Mouse (Mus musculus) liver, adult 2 months (tissue): Measurements from ENCODE around the gene Kif28. TPM values are rescaled to one million over a fixed set of nuclear protein-coding genes. Genes with fewer than 3 reads are reported as not detected.

Experiments
- DNase-seq: peaks from one replicate; pipeline ENCODE4 v3.0.0-alpha.2; 2011; ENCODE audit warnings: low read depth, low spot score; ENCODE audit errors: extremely low read depth
- H3K27ac ChIP-seq: fragments of 200-500 bp; replicated peaks from 2 replicates; pipeline ENCODE4 v1.5.1; 2012; ENCODE audit warnings: low read depth, mild to moderate bottlenecking, control low read depth, inconsistent platforms, low read length; ENCODE audit not compliant: insufficient read depth
- H3K27me3 ChIP-seq: fragments of 200-500 bp; 2 replicates; pipeline ENCODE4 v1.6.1; 2012; ENCODE audit warnings: mild to moderate bottlenecking, moderate library complexity, low read length, inconsistent platforms; ENCODE audit not compliant: control insufficient read depth, insufficient read depth
- H3K36me3 ChIP-seq: fragments of 200-500 bp; 2 replicates; pipeline ENCODE4 v1.6.1; 2012; ENCODE audit warnings: low read length, inconsistent platforms; ENCODE audit not compliant: control insufficient read depth, insufficient read depth
- H3K4me1 ChIP-seq: fragments of 200-500 bp; 2 replicates; pipeline ENCODE4 v1.6.1; 2011; ENCODE audit warnings: low read length; ENCODE audit not compliant: control insufficient read depth, insufficient read depth
- H3K4me3 ChIP-seq: fragments of 200-500 bp; 2 replicates; pipeline ENCODE4 v1.5.1; 2011; ENCODE audit warnings: low read depth, mild to moderate bottlenecking, control low read depth, low read length, moderate library complexity; ENCODE audit not compliant: insufficient read depth
- H3K79me2 ChIP-seq: fragments of 200-500 bp; 2 replicates; pipeline ENCODE4 v1.6.1; 2012; ENCODE audit warnings: inconsistent platforms, mild to moderate bottlenecking, low read length, moderate library complexity; ENCODE audit not compliant: control insufficient read depth, insufficient read depth
- H3K9ac ChIP-seq: fragments of 200-500 bp; 2 replicates; pipeline ENCODE4 v1.6.1; 2012; ENCODE audit warnings: low read depth, mild to moderate bottlenecking, control low read depth, inconsistent platforms, low read length
- CTCF ChIP-seq: fragments of 200-500 bp; IDR thresholded peaks from 2 replicates; pipeline ENCODE4 v1.5.1; 2011; ENCODE audit warnings: low read depth, low read length, control low read depth
- POLR2A ChIP-seq: fragments of 200-500 bp; IDR thresholded peaks from 2 replicates; pipeline ENCODE4 v1.6.1; 2011; ENCODE audit warnings: low read length, control low read depth; ENCODE audit not compliant: insufficient read depth; ENCODE audit errors: extremely low read depth
- WGBS: fragments of 180-500 bp; shearing (Covaris S2); methylation state at CpG from one replicate; pipeline ENCODE4 v1.1.7; 2018; 5-methylcytosine and 5-hydroxymethylcytosine counted together
- polyA plus RNA-seq: library from polyadenylated mRNA; depleted of rRNA; stranded (reverse); fragments of >200 nt; gene quantifications from 2 replicates; pipeline ENCODE4 v1.2.3, GENCODE M21; 2012
- total RNA-seq: library from RNA; depleted of rRNA; stranded (reverse); fragments of >200 nt; gene quantifications from 2 replicates; pipeline ENCODE4 v1.2.3, GENCODE M21; 2014

Kif28 gene
- total and polyA plus RNA-seq, 2 experiments: not detected

- no peak for DNase-seq
- Histone ChIP-seq H3K36me3 (no peaks in the 10 kb centered on the region), H3K9ac (no peak overlapping the region), H3K79me2 (no peaks in the 10 kb centered on the region), H3K4me1 (no peaks in the 10 kb centered on the region), H3K27ac (no peak overlapping the region), H3K27me3 (no peaks in the 10 kb centered on the region), H3K4me3 (no peak overlapping the region)
- TF ChIP-seq CTCF (no peak), POLR2A (no peak)
- WGBS: 76% methylated on average over 6 of the region's 6 CpGs
Measured at GRCm38 (mm10) chr1:179689479-179689878, 55.6 kb downstream of the Kif28 start.

DNA sequence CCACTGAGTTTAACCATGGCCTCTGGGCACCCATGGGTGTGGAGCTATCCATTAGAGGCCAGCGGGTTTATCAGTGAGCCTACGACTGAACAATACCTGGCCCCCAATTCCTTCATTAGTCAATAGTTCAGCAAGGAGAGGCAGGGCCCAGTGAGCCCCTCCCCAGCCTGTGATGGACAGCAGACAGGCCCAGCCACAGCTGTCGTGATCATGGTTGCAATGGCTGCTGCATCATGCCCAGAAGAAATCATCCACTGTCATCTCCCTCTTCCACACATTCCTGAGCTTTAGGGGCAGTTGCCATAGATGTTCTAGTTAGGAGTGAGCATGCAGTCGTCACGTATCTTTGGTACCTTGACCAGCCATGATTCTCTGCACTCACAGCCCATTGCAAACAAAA is 56.2 kb downstream of the Kif28 start:
- no peak overlapping the region for H3K27ac ChIP-seq
- no peak for DNase-seq
- H3K9ac ChIP-seq: no peak overlapping the region
- H3K27me3 ChIP-seq: no peaks in the 10 kb centered on the region
- whole genome bisulfite sequencing: 84% methylated on average over 5 of the region's 5 CpGs
- TF ChIP-seq POLR2A (no peak), CTCF (no peak)
- H3K36me3 ChIP-seq: no peaks in the 10 kb centered on the region
- H3K4me1 ChIP-seq: no peaks in the 10 kb centered on the region
- no peak overlapping the region for H3K4me3 ChIP-seq
- no peaks in the 10 kb centered on the region for H3K79me2 ChIP-seq

GRCm38 (mm10) chr1:179688415-179688814 is 56.7 kb downstream of the Kif28 start:
- Histone ChIP-seq H3K4me3 (no peak overlapping the region), H3K27me3 (no peaks in the 10 kb centered on the region), H3K79me2 (no peaks in the 10 kb centered on the region), H3K4me1 (no peaks in the 10 kb centered on the region), H3K27ac (no peak overlapping the region), H3K9ac (no peak overlapping the region), H3K36me3 (no peaks in the 10 kb centered on the region)
- WGBS: 94% methylated on average over 6 of the region's 6 CpGs
- TF ChIP-seq CTCF: no peak
- TF ChIP-seq POLR2A: no peak
- no peak for DNase-seq

- TF ChIP-seq CTCF (no peak), POLR2A (no peak)
- H3K36me3 ChIP-seq: no peaks in the 10 kb centered on the region
- no peaks in the 10 kb centered on the region for H3K27me3 ChIP-seq
- H3K4me3 ChIP-seq: no peak overlapping the region
- no peak overlapping the region for H3K27ac ChIP-seq
- no peaks in the 10 kb centered on the region for H3K4me1 ChIP-seq
- DNase-seq: no peak
- 96% methylated on average over 3 of the region's 3 CpGs for WGBS
- H3K9ac ChIP-seq: no peak overlapping the region
- H3K79me2 ChIP-seq: no peaks in the 10 kb centered on the region
Measured at GRCm38 (mm10) chr1:179687966-179688365, 57.1 kb downstream of the Kif28 start.

- no peaks in the 10 kb centered on the region for H3K79me2 ChIP-seq
- no peaks in the 10 kb centered on the region for H3K27me3 ChIP-seq
- no peak for DNase-seq
- H3K9ac ChIP-seq: no peak overlapping the region
- no peaks in the 10 kb centered on the region for H3K36me3 ChIP-seq
- 81% methylated on average over 1 of the region's 1 CpGs for WGBS
- no peak overlapping the region for H3K27ac ChIP-seq
- no peaks in the 10 kb centered on the region for H3K4me1 ChIP-seq
- TF ChIP-seq POLR2A (no peak), CTCF (no peak)
- H3K4me3 ChIP-seq: no peak overlapping the region
Measured at GRCm38 (mm10) chr1:179687305-179687704, 57.8 kb downstream of the Kif28 start.

DNA sequence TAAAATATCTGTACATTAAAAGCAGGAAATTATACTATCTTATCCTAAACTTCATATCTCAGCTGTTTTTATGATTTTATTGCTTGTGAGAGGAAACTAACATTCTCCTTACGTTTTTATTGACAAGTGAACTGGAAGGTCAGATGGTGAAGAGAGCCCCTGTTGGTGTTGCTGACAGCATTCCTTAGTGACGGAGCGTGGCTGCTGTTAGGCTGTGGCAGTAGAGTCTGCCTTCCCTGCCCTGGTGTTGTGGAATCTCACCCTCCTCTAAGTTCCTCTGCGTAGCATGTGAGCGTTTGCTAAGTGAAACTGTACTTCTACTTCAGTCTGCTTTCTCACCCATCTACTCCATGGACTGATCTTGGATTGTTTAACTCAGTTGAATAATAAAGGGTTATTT is 58.3 kb downstream of the Kif28 start:
- WGBS: 86% methylated on average over 5 of the region's 5 CpGs
- TF ChIP-seq CTCF: no peak
- TF ChIP-seq POLR2A: no peak
- Histone ChIP-seq H3K4me1 (no peaks in the 10 kb centered on the region), H3K27me3 (no peaks in the 10 kb centered on the region), H3K79me2 (no peaks in the 10 kb centered on the region), H3K9ac (no peak overlapping the region), H3K4me3 (no peak overlapping the region), H3K27ac (no peak overlapping the region), H3K36me3 (no peaks in the 10 kb centered on the region)
- DNase-seq: no peak
